Mouse (Mus musculus): ENCODE data around the gene Adgrb2. TPM values are rescaled to one million over a fixed set of nuclear protein-coding genes. Genes with fewer than 3 reads are reported as not detected.

Adgrb2 gene
- total RNA-seq, 1 experiment = 19.5 TPM

- Histone ChIP-seq H3K27ac (ENCODE audit: insufficient read depth, low read depth, low read length, poor library complexity, severe bottlenecking) (no peak overlapping the region), H3K4me3 (ENCODE audit: insufficient read depth in 1 of 2, low read depth in 1 of 2, low read length in 2 of 2, poor library complexity in 1 of 2, severe bottlenecking in 1 of 2) (no peak overlapping the region), H3K36me3 (ENCODE audit: control insufficient read depth, insufficient read depth, low read length, poor library complexity, severe bottlenecking) (no peaks in the 10 kb centered on the region; the same call in 1 of the 2 replicates), H3K9me3 (ENCODE audit: control insufficient read depth, insufficient read depth, low read depth, low read length) (no peaks in the 10 kb centered on the region), H3K4me1 (ENCODE audit: control insufficient read depth in 2 of 2, insufficient read depth in 2 of 2, low read length in 2 of 2, poor library complexity in 1 of 2) (peaks cover 0 to 23% of the 10 kb centered on the region in 2 experiments; a peak in 1 of 4 replicates), H3K9ac (ENCODE audit: insufficient read depth, low read depth, low read length, poor library complexity, severe bottlenecking) (no peak overlapping the region)
- in situ Hi-C loops (cut with MboI; ENCODE audit: low sequenced_read_pairs in 2 of 2, unreplicated experiment in 2 of 2) = no loop called here
- TF ChIP-seq CHD2 (IDR thresholded peaks at IDR 0.05; ENCODE audit: low read depth, low read length) (no peak), MAFK (IDR thresholded peaks at IDR 0.05; ENCODE audit: insufficient read depth, low read depth, low read length) (no peak), HCFC1 (IDR thresholded peaks at IDR 0.05; ENCODE audit: borderline replicate concordance, insufficient read depth, low read length) (no peak), ZNF384 (IDR thresholded peaks at IDR 0.05; ENCODE audit: low read depth, low read length) (no peak), ZC3H11A (IDR thresholded peaks at IDR 0.05; ENCODE audit: borderline replicate concordance, low read depth, low read length) (no peak)
- no peak for DNase-seq (ENCODE audit: low read depth, low spot score)
Observed at GRCm38 (mm10) chr4:130012234-130012633, 27.6 kb downstream of the Adgrb2 start.

GRCm38 (mm10) chr4:130013111-130013510 is 28.4 kb downstream of the Adgrb2 start:
- Histone ChIP-seq H3K4me3 (ENCODE audit: insufficient read depth in 1 of 2, low read depth in 1 of 2, low read length in 2 of 2, poor library complexity in 1 of 2, severe bottlenecking in 1 of 2) (peak overlapping the region in 1 of 2 experiments; percentile 5; a peak in 1 of 4 replicates), H3K9me3 (ENCODE audit: control insufficient read depth, insufficient read depth, low read depth, low read length) (no peaks in the 10 kb centered on the region), H3K36me3 (ENCODE audit: control insufficient read depth, insufficient read depth, low read length, poor library complexity, severe bottlenecking) (no peaks in the 10 kb centered on the region; the same call in 1 of the 2 replicates), H3K9ac (ENCODE audit: insufficient read depth, low read depth, low read length, poor library complexity, severe bottlenecking) (no peak overlapping the region), H3K4me1 (ENCODE audit: control insufficient read depth in 2 of 2, insufficient read depth in 2 of 2, low read length in 2 of 2, poor library complexity in 1 of 2) (peaks cover 0 to 15% of the 10 kb centered on the region in 2 experiments; a peak in 1 of 4 replicates), H3K27ac (ENCODE audit: insufficient read depth, low read depth, low read length, poor library complexity, severe bottlenecking) (no peak overlapping the region)
- in situ Hi-C loops (cut with MboI; ENCODE audit: low sequenced_read_pairs in 2 of 2, unreplicated experiment in 2 of 2) = no loop called here
- TF ChIP-seq MAFK (IDR thresholded peaks at IDR 0.05; ENCODE audit: insufficient read depth, low read depth, low read length) = no peak
- TF ChIP-seq ZC3H11A (IDR thresholded peaks at IDR 0.05; ENCODE audit: borderline replicate concordance, low read depth, low read length) = no peak
- no peak for TF ChIP-seq HCFC1 (IDR thresholded peaks at IDR 0.05; ENCODE audit: borderline replicate concordance, insufficient read depth, low read length)
- no peak for TF ChIP-seq CHD2 (IDR thresholded peaks at IDR 0.05; ENCODE audit: low read depth, low read length)
- TF ChIP-seq ZNF384 (IDR thresholded peaks at IDR 0.05; ENCODE audit: low read depth, low read length) = no peak
- DNase-seq (ENCODE audit: low read depth, low spot score) = no peak

GRCm38 (mm10) chr4:130016010-130016409 is 31.3 kb downstream of the Adgrb2 start:
- Histone ChIP-seq H3K36me3 (ENCODE audit: control insufficient read depth, insufficient read depth, low read length, poor library complexity, severe bottlenecking) (peaks cover 1% of the 10 kb centered on the region; the same call in 1 of the 2 replicates), H3K4me1 (ENCODE audit: control insufficient read depth in 2 of 2, insufficient read depth in 2 of 2, low read length in 2 of 2, poor library complexity in 1 of 2) (peaks cover 0 to 14% of the 10 kb centered on the region in 2 experiments; a peak in 1 of 4 replicates), H3K9ac (ENCODE audit: insufficient read depth, low read depth, low read length, poor library complexity, severe bottlenecking) (no peak overlapping the region), H3K27ac (ENCODE audit: insufficient read depth, low read depth, low read length, poor library complexity, severe bottlenecking) (no peak overlapping the region), H3K4me3 (ENCODE audit: insufficient read depth in 1 of 2, low read depth in 1 of 2, low read length in 2 of 2, poor library complexity in 1 of 2, severe bottlenecking in 1 of 2) (no peak overlapping the region), H3K9me3 (ENCODE audit: control insufficient read depth, insufficient read depth, low read depth, low read length) (no peaks in the 10 kb centered on the region)
- DNase-seq (ENCODE audit: low read depth, low spot score) = no peak
- TF ChIP-seq MAFK (IDR thresholded peaks at IDR 0.05; ENCODE audit: insufficient read depth, low read depth, low read length) (no peak), CHD2 (IDR thresholded peaks at IDR 0.05; ENCODE audit: low read depth, low read length) (no peak), ZC3H11A (IDR thresholded peaks at IDR 0.05; ENCODE audit: borderline replicate concordance, low read depth, low read length) (no peak), HCFC1 (IDR thresholded peaks at IDR 0.05; ENCODE audit: borderline replicate concordance, insufficient read depth, low read length) (no peak), ZNF384 (IDR thresholded peaks at IDR 0.05; ENCODE audit: low read depth, low read length) (no peak)
- in situ Hi-C loops (cut with MboI; ENCODE audit: low sequenced_read_pairs in 2 of 2, unreplicated experiment in 2 of 2) = no loop called here

GRCm38 (mm10) chr4:130017036-130017674 is 32.5 kb downstream of the Adgrb2 start:
- Histone ChIP-seq H3K27ac (ENCODE audit: insufficient read depth, low read depth, low read length, poor library complexity, severe bottlenecking) (no peak overlapping the region), H3K9ac (ENCODE audit: insufficient read depth, low read depth, low read length, poor library complexity, severe bottlenecking) (no peak overlapping the region), H3K36me3 (ENCODE audit: control insufficient read depth, insufficient read depth, low read length, poor library complexity, severe bottlenecking) (peaks cover 1% of the 10 kb centered on the region; the same call in 1 of the 2 replicates), H3K4me1 (ENCODE audit: control insufficient read depth in 2 of 2, insufficient read depth in 2 of 2, low read length in 2 of 2, poor library complexity in 1 of 2) (peaks cover 0 to 14% of the 10 kb centered on the region in 2 experiments; a peak in 1 of 4 replicates), H3K4me3 (ENCODE audit: insufficient read depth in 1 of 2, low read depth in 1 of 2, low read length in 2 of 2, poor library complexity in 1 of 2, severe bottlenecking in 1 of 2) (no peak overlapping the region), H3K9me3 (ENCODE audit: control insufficient read depth, insufficient read depth, low read depth, low read length) (no peaks in the 10 kb centered on the region)
- no peak for DNase-seq (ENCODE audit: low read depth, low spot score)
- in situ Hi-C loops (cut with MboI; ENCODE audit: low sequenced_read_pairs in 2 of 2, unreplicated experiment in 2 of 2) = no loop called here
- TF ChIP-seq HCFC1 (IDR thresholded peaks at IDR 0.05; ENCODE audit: borderline replicate concordance, insufficient read depth, low read length) (no peak), ZC3H11A (IDR thresholded peaks at IDR 0.05; ENCODE audit: borderline replicate concordance, low read depth, low read length) (no peak)
